Mouse (Mus musculus) embryonic fibroblast, embryonic 13.5 days (primary cell): Measurements from ENCODE around the gene Aspscr1.

ENCODE experiments used
- CTCF ChIP-seq: IDR thresholded peaks from 2 replicates; pipeline ENCODE4 v1.5.1; 2011; ENCODE audit warnings: mild to moderate bottlenecking, control low read depth, low read length, moderate library complexity, borderline replicate concordance; ENCODE audit not compliant: insufficient read depth
- POLR2A ChIP-seq: IDR thresholded peaks from 2 replicates; pipeline ENCODE4 v1.6.1; 2011; ENCODE audit warnings: low read depth, mild to moderate bottlenecking, control low read depth, low read length, moderate library complexity

DNA sequence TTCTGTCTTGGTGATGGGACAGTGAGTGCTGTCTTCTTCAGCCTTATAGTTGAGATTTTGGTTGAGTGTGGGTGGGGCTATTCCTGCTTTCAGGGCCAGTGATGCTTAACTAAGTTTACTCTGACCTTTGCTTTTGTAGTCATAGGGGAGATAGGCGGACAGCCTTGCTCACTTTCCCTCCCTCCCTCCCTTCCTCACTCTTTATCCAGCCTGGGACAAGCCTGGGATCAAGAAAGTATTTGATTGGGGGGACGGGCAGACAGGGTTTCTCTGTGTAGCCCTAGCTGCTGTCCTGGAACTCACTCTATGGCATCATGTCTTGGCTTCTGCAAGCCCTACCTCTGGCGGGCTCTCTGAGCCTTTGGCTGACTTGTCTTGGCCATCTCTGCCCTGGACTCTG lies 20.7 kb downstream of the Aspscr1 start:
- TF ChIP-seq CTCF (no peak), POLR2A (no peak)
